Comparison of ENCODE assay signal across 19 mouse cellular contexts in genomic region chr19:45531554-45531953, GRCm38 (mm10).
"Had no signal": no experiment of that assay in that cellular context is flagged by ENCODE, and none has a peak within 500 bp of the region (broad histone marks: within the 10 kb centered on the region; RNA-seq: fewer than 3 reads in every experiment).

No protein-coding gene starts in this region.

- DNase-seq: left cerebral cortex, postnatal 4 days; liver, postnatal 0 days; lung, embryonic 14.5 days; right cerebral cortex, adult 18-20 months; right cerebral cortex, postnatal 14 days; right cerebral cortex, postnatal 4 days; thymus, adult 2 months; thymus, postnatal 14 days had no signal

- H3K27ac ChIP-seq: kidney, postnatal 0 days; limb, embryonic 12.5 days; limb, embryonic 15.5 days; liver, embryonic 14.5 days; macrophage; midbrain, embryonic 12.5 days; midbrain, embryonic 15.5 days; neural tube, embryonic 12.5 days; neural tube, embryonic 15.5 days; stomach, postnatal 0 days had no signal

- H3K27me3 ChIP-seq: midbrain, embryonic 15.5 days; neural tube, embryonic 12.5 days; neural tube, embryonic 15.5 days had no signal

- H3K9ac ChIP-seq: limb, embryonic 12.5 days; limb, embryonic 15.5 days; liver, embryonic 14.5 days; liver, postnatal 0 days; lung, embryonic 14.5 days; midbrain, embryonic 12.5 days; midbrain, embryonic 15.5 days; neural tube, embryonic 12.5 days; neural tube, embryonic 15.5 days had no signal

- H3K4me2 ChIP-seq: limb, embryonic 12.5 days; limb, embryonic 15.5 days; liver, embryonic 11.5 days; lung, embryonic 14.5 days; midbrain, embryonic 12.5 days; midbrain, embryonic 15.5 days; neural tube, embryonic 12.5 days; neural tube, embryonic 15.5 days had no signal

- H3K9me3 ChIP-seq: limb, embryonic 12.5 days; limb, embryonic 15.5 days; midbrain, embryonic 12.5 days; midbrain, embryonic 15.5 days; neural tube, embryonic 12.5 days; neural tube, embryonic 15.5 days had no signal

- H3K4me3 ChIP-seq: limb, embryonic 12.5 days; limb, embryonic 15.5 days; midbrain, embryonic 12.5 days; midbrain, embryonic 15.5 days; neural tube, embryonic 12.5 days; neural tube, embryonic 15.5 days had no signal

- ATAC-seq: liver, postnatal 0 days; midbrain, embryonic 15.5 days had no signal

- H3K4me1 ChIP-seq: limb, embryonic 15.5 days; midbrain, embryonic 15.5 days had no signal
